Mouse (Mus musculus) ES-Bruce4 (cell line): Measurements from ENCODE around the gene Jhy. TPM values are rescaled to one million over a fixed set of nuclear protein-coding genes. Genes with fewer than 3 reads are reported as not detected.

Source experiments
- H3K27ac ChIP-seq: 2 replicates; pipeline ENCODE4 v1.5.1; 2012; ENCODE audit warnings: low read length, inconsistent platforms; ENCODE audit not compliant: insufficient read depth
- H3K27me3 ChIP-seq: 2 replicates; pipeline ENCODE4 v1.6.1; 2012; ENCODE audit warnings: mild to moderate bottlenecking, low read length, inconsistent platforms; ENCODE audit not compliant: control insufficient read depth, poor library complexity, insufficient read depth, severe bottlenecking
- H3K36me3 ChIP-seq: 2 replicates; pipeline ENCODE4 v1.6.1; 2012; ENCODE audit warnings: inconsistent platforms, mild to moderate bottlenecking, low read length, moderate library complexity; ENCODE audit not compliant: control insufficient read depth, poor library complexity, insufficient read depth, severe bottlenecking
- H3K4me1 ChIP-seq: one replicate; pipeline ENCODE4 v1.8.1; 2011; ENCODE audit warnings: low read length; ENCODE audit not compliant: control insufficient read depth, insufficient read depth
- H3K4me3 ChIP-seq: 2 replicates; pipeline ENCODE4 v1.5.1; 2011; ENCODE audit warnings: low read depth, mild to moderate bottlenecking, low read length
- H3K9ac ChIP-seq: 2 replicates; pipeline ENCODE4 v1.6.1; 2012; ENCODE audit warnings: low read depth, mild to moderate bottlenecking, inconsistent platforms; ENCODE audit not compliant: poor library complexity, severe bottlenecking
- H3K9me3 ChIP-seq: replicated peaks from 2 replicates; pipeline ENCODE4 v1.6.1; 2012; ENCODE audit warnings: mild to moderate bottlenecking, low read length, inconsistent platforms; ENCODE audit not compliant: control insufficient read depth, poor library complexity, insufficient read depth, severe bottlenecking
- CTCF ChIP-seq: IDR thresholded peaks from one replicate; pipeline ENCODE4 v1.8.1; 2011; ENCODE audit warnings: low read depth, low read length
- EP300 ChIP-seq: IDR thresholded peaks from 2 replicates; pipeline ENCODE4 v1.6.1; 2011; ENCODE audit warnings: low read depth, low read length; ENCODE audit not compliant: insufficient read depth
- POLR2A ChIP-seq: IDR thresholded peaks from one replicate; pipeline ENCODE4 v1.8.1; 2011; ENCODE audit warnings: low read length; ENCODE audit not compliant: insufficient read depth
- polyA plus RNA-seq: library from polyadenylated mRNA; stranded (reverse); fragments of >200 nt; gene quantifications from 2 replicates; pipeline ENCODE4 v1.2.4, GENCODE M21; 2011; ENCODE audit warnings: low read depth; ENCODE audit not compliant: missing spikeins, insufficient read depth, insufficient read length

The Jhy gene
- polyA plus RNA-seq, 1 experiment: not detected

DNA sequence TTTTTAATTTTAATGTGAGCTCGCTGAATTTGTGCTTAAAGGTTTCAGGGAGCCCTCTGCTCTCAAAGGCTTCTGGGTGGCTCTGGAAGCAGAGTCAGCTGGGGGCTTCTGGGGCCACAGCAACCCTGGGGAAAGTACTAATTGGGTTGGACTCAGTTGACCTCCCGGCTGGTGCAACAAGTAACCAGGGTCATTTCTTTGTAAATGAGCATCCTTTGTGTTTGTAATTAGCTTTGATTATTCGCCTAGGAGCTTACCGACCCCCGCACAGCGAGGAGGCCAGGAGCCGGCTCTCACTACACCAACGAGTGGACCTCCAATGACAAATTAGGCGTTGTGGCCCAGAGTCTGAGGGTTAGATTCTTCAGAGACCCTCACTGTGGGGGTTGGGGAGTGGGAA is 104.7 kb downstream of the Jhy start:
- no peaks in the 10 kb centered on the region for H3K9me3 ChIP-seq

DNA sequence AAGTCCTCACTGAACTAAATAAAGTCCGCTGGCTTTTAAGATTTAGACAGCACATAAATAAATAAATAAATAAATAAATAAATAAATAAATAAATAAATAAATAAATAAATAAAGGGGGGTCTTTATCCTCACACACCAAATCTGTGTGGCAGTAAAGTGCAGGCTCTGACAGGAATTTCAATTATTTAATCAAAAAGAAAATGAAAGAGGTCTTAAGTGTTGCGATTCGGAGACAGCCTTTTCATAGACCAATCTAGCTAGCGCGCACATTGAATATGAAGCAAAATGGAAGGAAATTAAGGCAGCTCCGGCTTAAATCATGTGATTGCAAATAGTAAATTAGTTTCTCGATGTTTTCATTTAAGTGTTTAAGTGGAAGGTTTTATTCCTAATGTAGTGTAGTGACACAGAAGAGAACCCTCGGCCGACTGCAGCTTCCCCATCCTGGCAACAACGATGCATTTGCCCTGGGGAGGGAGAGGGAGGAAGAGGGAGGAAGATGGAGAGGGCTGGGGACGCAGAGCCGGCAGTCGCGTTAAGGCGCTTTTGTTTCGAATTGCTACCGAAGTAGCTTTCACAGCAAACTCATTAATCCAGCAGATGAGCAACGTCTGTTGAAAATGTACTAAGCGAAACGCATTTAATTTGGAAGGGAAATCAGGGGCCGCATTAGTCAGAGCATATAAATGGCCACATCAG is 105.3 kb downstream of the Jhy start:
- Histone ChIP-seq H3K9me3 (no peaks in the 10 kb centered on the region), H3K4me3 (no peak overlapping the region), H3K36me3 (no peaks in the 10 kb centered on the region), H3K27me3 (no peaks in the 10 kb centered on the region), H3K9ac (no peak overlapping the region), H3K27ac (no peak overlapping the region), H3K4me1 (peaks cover 2% of the 10 kb centered on the region)
- TF ChIP-seq EP300: no peak

More for the DNA sequence above, 104.7 kb downstream of the Jhy start:
- Histone ChIP-seq H3K36me3 (no peaks in the 10 kb centered on the region), H3K4me3 (no peak overlapping the region), H3K27ac (no peak overlapping the region), H3K4me1 (peaks cover 2% of the 10 kb centered on the region), H3K27me3 (no peaks in the 10 kb centered on the region), H3K9ac (no peak overlapping the region)
- TF ChIP-seq POLR2A (no peak), CTCF (no peak), EP300 (0 out of 2 replicates have a peak, but pooled peaks have one; percentile 43)

DNA sequence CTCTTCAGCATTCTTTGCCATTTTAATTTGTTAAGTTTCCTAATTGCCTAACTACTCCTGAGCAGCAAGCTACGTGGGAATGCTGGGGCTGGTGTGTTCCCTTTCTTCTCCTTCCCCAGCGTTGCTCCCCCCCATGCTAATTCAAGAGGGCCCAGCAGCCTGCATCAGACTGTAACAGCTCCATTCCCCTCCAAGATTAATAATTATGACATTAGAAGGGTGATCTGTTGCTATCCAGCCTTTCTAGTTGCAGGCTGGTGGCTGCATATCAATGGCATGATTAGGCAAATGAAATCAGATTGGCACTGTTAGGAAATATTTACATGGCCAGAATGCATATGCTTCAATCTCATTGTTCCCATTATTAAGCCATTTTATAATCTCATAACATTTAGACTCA is 112.4 kb downstream of the Jhy start:
- Histone ChIP-seq H3K4me1 (no peaks in the 10 kb centered on the region), H3K27me3 (no peaks in the 10 kb centered on the region), H3K27ac (no peak overlapping the region), H3K4me3 (no peak overlapping the region), H3K9ac (no peak overlapping the region), H3K9me3 (no peaks in the 10 kb centered on the region), H3K36me3 (no peaks in the 10 kb centered on the region)
- TF ChIP-seq CTCF (no peak), EP300 (no peak)

Other genes starting within 250 kb of the Jhy start
- gene Hspa8, start 163.1 kb downstream of the Jhy start, polyA plus RNA-seq: 3,442 and 3,618 TPM in 2 replicates
- gene Bsx, start 90.0 kb downstream of the Jhy start, polyA plus RNA-seq: not detected in 2 replicates
- gene Crtam, start 40.5 kb upstream of the Jhy start, polyA plus RNA-seq: not detected in 2 replicates
- 2.9 and 3.0 TPM in 2 replicates for gene Ubash3b, start 197.6 kb upstream of the Jhy start, polyA plus RNA-seq